Mouse (Mus musculus) forebrain, embryonic 15.5 days (tissue): ENCODE measurements around the gene Amhr2. TPM values are rescaled to one million over a fixed set of nuclear protein-coding genes. Genes with fewer than 3 reads are reported as not detected.

Experiments used
- ATAC-seq: fragments of 200-750 bp; cut with Nextera tagmentation; replicated peaks from 2 replicates; pipeline ENCODE4 v1.8.0; 2017; ENCODE audit warnings: mild to moderate bottlenecking, moderate TSS enrichment, moderate library complexity
- H3K27ac ChIP-seq: fragments of 300-500 bp; sonication (generic); replicated peaks from 2 replicates; pipeline ENCODE4 v1.5.1; 2015; ENCODE audit warnings: mild to moderate bottlenecking, inconsistent platforms
- H3K27me3 ChIP-seq: fragments of 300-500 bp; sonication (generic); 2 replicates; pipeline ENCODE4 v1.6.1; 2015; ENCODE audit warnings: inconsistent platforms
- H3K36me3 ChIP-seq: fragments of 300-500 bp; sonication (generic); 2 replicates; pipeline ENCODE4 v1.6.1; 2015; ENCODE audit warnings: mild to moderate bottlenecking, inconsistent platforms
- H3K4me1 ChIP-seq: fragments of 300-500 bp; sonication (generic); 2 replicates; pipeline ENCODE4 v1.6.1; 2015; ENCODE audit warnings: inconsistent platforms
- H3K4me2 ChIP-seq: fragments of 300-500 bp; sonication (generic); replicated peaks from 2 replicates; pipeline ENCODE4 v1.6.1; 2015; ENCODE audit warnings: mild to moderate bottlenecking, inconsistent platforms
- H3K4me3 ChIP-seq: fragments of 300-500 bp; sonication (generic); 2 replicates; pipeline ENCODE4 v1.5.1; 2015; ENCODE audit warnings: mild to moderate bottlenecking, inconsistent platforms
- H3K9ac ChIP-seq: fragments of 300-500 bp; sonication (generic); replicated peaks from 2 replicates; pipeline ENCODE4 v1.6.1; 2015; ENCODE audit warnings: mild to moderate bottlenecking, inconsistent platforms
- H3K9me3 ChIP-seq: fragments of 300-500 bp; sonication (generic); 2 replicates; pipeline ENCODE4 v1.6.1; 2016; ENCODE audit warnings: inconsistent platforms
- WGBS: fragments of 180-500 bp; shearing (Covaris S2); methylation state at CpG from one replicate; pipeline ENCODE4 v1.1.7; 2015; ENCODE audit warnings: mixed read lengths; 5-methylcytosine and 5-hydroxymethylcytosine counted together
- polyA plus RNA-seq: library from polyadenylated mRNA; unstranded; fragments of >200 nt; fragmentation: Nextera tagmentation; extraction: Ambion mirVana; gene quantifications from 2 replicates; pipeline ENCODE4 v1.2.1, GENCODE M21; 2015

Gene Amhr2
- polyA plus RNA-seq, 1 experiment from 2014 or later: 0.83 TPM

DNA sequence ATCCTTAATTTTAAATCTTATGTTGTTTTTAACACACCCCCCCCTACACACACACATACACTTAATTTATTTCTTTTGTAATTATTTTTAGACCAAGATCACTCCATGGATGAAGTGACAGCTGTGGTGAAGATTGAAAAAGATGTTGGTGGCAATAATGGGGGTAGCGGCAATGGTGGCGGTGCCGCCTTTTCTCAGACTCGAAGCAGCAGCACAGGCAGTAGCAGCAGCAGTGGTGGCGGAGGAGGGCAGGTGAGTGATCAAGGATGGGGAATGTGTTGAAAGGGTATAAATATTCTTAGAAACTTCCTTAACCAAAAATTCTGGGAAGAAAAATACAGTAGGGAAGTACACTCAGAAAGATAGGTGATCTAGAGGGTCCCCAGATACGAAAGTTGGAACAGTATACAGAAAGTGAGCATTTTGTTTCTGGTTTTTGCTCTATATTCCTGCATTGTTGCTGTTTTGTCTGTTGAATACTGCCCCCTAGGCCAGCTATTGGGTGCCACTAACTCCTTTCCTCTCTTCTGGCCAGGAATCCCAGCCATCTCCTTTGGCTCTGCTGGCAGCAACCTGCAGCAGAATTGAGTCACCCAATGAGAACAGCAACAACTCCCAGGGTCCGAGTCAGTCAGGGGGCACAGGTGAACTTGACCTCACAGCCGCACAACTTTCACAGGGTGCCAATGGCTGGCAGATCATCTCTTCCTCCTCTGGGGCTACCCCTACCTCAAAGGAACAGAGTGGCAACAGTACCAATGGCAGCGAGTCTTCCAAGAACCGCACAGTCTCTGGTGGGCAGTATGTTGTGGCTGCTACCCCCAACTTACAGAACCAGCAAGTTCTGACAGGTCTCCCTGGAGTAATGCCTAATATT is 37.2 kb upstream of the Amhr2 start:
- Histone ChIP-seq H3K27me3 (no peaks in the 10 kb centered on the region), H3K36me3 (peaks cover 35% of the 10 kb centered on the region), H3K27ac (no peak overlapping the region), H3K9ac (no peak overlapping the region), H3K4me3 (no peak overlapping the region), H3K4me2 (no peak overlapping the region), H3K4me1 (peaks cover 50% of the 10 kb centered on the region), H3K9me3 (no peaks in the 10 kb centered on the region)
- no peak for ATAC-seq
- 90% methylated on average over 10 of the region's 10 CpGs for WGBS

DNA sequence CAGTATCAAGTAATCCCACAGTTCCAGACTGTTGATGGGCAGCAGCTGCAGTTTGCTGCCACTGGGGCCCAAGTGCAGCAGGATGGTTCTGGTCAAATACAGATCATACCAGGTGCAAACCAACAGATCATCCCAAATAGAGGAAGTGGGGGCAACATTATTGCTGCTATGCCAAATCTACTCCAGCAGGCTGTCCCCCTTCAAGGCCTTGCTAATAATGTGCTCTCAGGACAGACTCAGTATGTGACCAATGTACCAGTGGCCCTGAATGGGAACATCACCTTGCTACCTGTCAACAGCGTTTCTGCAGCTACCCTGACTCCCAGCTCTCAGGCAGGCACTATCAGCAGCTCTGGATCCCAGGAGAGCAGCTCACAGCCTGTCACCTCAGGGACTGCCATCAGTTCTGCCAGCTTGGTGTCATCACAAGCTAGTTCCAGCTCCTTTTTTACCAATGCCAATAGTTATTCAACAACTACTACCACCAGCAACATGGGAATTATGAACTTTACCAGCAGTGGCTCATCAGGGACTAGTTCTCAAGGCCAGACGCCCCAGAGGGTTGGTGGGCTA is 36.5 kb upstream of the Amhr2 start:
- Histone ChIP-seq H3K9me3 (no peaks in the 10 kb centered on the region), H3K36me3 (peaks cover 41% of the 10 kb centered on the region), H3K4me2 (no peak overlapping the region), H3K27me3 (no peaks in the 10 kb centered on the region), H3K9ac (no peak overlapping the region), H3K4me3 (no peak overlapping the region), H3K4me1 (peaks cover 50% of the 10 kb centered on the region), H3K27ac (no peak overlapping the region)
- 81% methylated on average over 2 of the region's 2 CpGs for WGBS
- ATAC-seq: no peak

DNA sequence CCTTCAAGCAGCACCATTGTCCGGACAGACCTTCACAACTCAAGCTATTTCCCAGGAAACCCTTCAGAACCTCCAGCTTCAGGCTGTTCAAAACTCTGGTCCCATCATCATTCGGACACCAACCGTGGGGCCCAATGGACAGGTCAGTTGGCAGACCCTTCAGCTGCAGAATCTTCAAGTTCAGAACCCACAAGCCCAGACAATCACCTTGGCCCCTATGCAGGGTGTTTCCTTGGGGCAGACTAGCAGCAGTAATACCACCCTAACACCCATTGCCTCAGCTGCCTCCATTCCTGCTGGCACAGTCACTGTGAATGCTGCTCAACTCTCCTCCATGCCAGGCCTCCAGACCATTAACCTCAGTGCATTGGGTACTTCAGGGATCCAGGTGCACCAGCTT is 35.9 kb upstream of the Amhr2 start:
- no peak overlapping the region for H3K4me3 ChIP-seq
- WGBS: 93% methylated on average over 3 of the region's 3 CpGs

DNA sequence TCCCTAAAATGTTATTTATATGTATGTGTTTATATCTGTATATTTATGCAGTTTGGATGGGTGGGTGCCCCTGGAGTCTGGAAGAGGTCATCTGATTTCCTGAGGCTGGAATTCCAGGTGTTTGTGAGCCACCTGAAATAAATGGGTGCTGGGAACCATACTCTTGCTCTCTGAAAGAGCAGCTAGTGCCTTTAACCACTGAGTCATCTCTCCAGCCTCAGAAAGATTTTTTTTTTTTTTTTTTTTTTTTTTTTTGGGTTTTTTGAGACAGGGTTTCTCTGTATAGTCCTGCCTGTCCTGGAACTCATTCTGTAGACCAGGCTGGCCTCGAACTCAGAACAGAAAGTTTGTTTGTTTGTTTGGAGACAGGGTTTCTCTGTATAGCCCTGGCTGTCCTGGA is 34.1 kb upstream of the Amhr2 start:
- H3K4me1 ChIP-seq: peaks cover 47% of the 10 kb centered on the region
- no peaks in the 10 kb centered on the region for H3K9me3 ChIP-seq
- H3K4me3 ChIP-seq: no peak overlapping the region
- H3K4me2 ChIP-seq: peak overlapping the region; percentile 2; the same call in 1 of the 2 replicates
- ATAC-seq: no peak
- H3K27ac ChIP-seq: no peak overlapping the region
- WGBS: 95% methylated on average over 1 of the region's 1 CpGs
- no peaks in the 10 kb centered on the region for H3K27me3 ChIP-seq
- peaks cover 46% of the 10 kb centered on the region for H3K36me3 ChIP-seq
- H3K9ac ChIP-seq: no peak overlapping the region

More for the DNA sequence above, 35.9 kb upstream of the Amhr2 start:
- Histone ChIP-seq H3K36me3 (peaks cover 45% of the 10 kb centered on the region), H3K4me1 (peaks cover 50% of the 10 kb centered on the region), H3K27ac (no peak overlapping the region), H3K9me3 (no peaks in the 10 kb centered on the region), H3K4me2 (no peak overlapping the region), H3K9ac (no peak overlapping the region), H3K27me3 (no peaks in the 10 kb centered on the region)
- no peak for ATAC-seq

DNA sequence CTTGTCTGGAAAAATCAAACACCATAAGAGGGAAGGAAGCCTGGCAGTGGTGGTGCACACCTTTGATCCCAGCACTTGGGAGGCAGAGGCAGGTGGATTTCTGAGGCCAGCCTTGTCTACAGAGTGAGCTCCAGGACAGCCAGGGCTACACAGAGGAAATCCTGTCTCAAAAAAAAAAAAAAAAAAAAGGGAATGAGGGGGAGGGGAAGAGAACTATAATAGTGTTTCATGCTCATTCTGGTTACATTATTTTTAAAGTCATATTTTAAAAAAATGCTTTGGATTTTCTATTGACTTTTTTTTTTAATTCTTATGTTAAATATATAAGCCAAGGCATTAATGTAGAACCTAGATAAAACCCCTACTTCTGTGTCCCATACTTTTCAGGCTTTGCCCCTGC is 31.5 kb upstream of the Amhr2 start:
- Histone ChIP-seq H3K27ac (no peak overlapping the region), H3K27me3 (no peaks in the 10 kb centered on the region), H3K4me1 (peaks cover 27% of the 10 kb centered on the region), H3K9ac (no peak overlapping the region), H3K4me3 (no peak overlapping the region), H3K4me2 (no peak overlapping the region), H3K36me3 (peaks cover 39% of the 10 kb centered on the region), H3K9me3 (no peaks in the 10 kb centered on the region)
- ATAC-seq: no peak

DNA sequence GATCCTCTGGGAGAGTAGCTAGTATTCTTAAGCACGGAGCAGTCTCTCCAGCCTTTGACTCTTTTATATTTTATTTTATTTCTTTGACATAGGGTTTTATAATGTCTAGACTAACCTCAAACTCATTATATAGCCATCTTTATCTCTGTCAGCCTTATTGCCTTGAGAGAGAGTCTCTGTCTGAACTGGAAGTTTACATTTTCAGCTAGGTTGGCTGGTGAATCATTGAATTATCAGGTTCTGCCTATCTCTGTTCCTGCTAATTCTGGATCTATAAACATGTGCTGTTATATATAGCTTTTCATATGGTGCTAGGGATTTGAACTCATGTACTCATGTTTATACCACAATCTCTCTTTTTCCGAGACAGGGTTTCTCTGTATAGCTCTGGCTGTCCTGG is 27.6 kb upstream of the Amhr2 start:
- Histone ChIP-seq H3K27me3 (no peaks in the 10 kb centered on the region), H3K4me2 (no peak overlapping the region), H3K4me3 (no peak overlapping the region), H3K4me1 (no peaks in the 10 kb centered on the region; the same call in 1 of the 2 replicates), H3K27ac (no peak overlapping the region), H3K36me3 (peaks cover 17% of the 10 kb centered on the region), H3K9me3 (no peaks in the 10 kb centered on the region), H3K9ac (no peak overlapping the region)
- WGBS: 93% methylated on average over 2 of the region's 2 CpGs
- no peak for ATAC-seq

DNA sequence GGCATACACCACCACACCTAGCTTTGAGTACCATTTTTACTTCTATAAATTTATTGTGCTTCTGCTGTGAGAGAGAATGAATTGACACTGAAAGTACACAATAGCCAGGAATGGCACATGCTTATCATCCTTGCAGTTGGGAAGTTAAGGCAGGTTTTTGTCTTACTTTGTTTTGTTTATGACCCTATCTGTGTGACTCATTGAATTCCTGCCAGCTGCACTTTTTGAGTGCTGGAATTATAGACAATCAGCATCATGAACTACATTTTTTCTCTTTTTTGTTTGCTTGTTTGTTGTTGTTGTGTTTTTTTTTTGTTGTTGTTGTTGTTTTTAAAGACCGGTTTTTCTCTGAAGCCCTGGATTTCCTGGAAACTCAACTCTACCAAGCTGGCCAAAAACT is 24.2 kb upstream of the Amhr2 start:
- H3K9ac ChIP-seq: no peak overlapping the region
- 73% methylated on average over 1 of the region's 1 CpGs for WGBS
- no peak overlapping the region for H3K4me2 ChIP-seq
- H3K27me3 ChIP-seq: no peaks in the 10 kb centered on the region
- H3K36me3 ChIP-seq: peaks cover 11% of the 10 kb centered on the region
- no peak overlapping the region for H3K27ac ChIP-seq
- H3K4me3 ChIP-seq: no peak overlapping the region
- no peaks in the 10 kb centered on the region for H3K9me3 ChIP-seq
- H3K4me1 ChIP-seq: no peaks in the 10 kb centered on the region
- ATAC-seq: no peak

DNA sequence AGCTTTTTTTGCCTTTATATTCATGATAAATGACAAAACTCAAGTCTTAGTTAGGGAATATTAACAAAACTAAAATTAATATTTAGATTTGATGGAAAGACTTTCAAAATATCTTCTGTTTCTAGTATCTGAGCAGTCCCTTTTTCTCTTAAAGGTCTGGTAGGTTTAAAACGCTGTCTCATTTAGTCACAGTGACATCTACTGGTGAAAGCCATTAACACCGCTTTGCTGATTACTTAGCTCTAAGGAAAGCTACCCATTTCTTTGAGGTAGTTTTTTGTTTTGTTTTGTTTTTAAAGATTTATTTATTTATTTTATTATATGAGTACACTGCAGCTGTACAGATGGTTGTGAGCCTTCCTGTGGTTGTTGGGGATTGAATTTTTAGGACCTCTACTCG is 23.7 kb upstream of the Amhr2 start:
- no peak overlapping the region for H3K9ac ChIP-seq
- H3K9me3 ChIP-seq: no peaks in the 10 kb centered on the region
- H3K4me3 ChIP-seq: no peak overlapping the region
- no peaks in the 10 kb centered on the region for H3K27me3 ChIP-seq
- H3K4me2 ChIP-seq: no peak overlapping the region
- no peaks in the 10 kb centered on the region for H3K4me1 ChIP-seq
- ATAC-seq: no peak
- WGBS: 48% methylated on average over 3 of the region's 3 CpGs
- H3K27ac ChIP-seq: no peak overlapping the region
- peaks cover 15% of the 10 kb centered on the region for H3K36me3 ChIP-seq

DNA sequence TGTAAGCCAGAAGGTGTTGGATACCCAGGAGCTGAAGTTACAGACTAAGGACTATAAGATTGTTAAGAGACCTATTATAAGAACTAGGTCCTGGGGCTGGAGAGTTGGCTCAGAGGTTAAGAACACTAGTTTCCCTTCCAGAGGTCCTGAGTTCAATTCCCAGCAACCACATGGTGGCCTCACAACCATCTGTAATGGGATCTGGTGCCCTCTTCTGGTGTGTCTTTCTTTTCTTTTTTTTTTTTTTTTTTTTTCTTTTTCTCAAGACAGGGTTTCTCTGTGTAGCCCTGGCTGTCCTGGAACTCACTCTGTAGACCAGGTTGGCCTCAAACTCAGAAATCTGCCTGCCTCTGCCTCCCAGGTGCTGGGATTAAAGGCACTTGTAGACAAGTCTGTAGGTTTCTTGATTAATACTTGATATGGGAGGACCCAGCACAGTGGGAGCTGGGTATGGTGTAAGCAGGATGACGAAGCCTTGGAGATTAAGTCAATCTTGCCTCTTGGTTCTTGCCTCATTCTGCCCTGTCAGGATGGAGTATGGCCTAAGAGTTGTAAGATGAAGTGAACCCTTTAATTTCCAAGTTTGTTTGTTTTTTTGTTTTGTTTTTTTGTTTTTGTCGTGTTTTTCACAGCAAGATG is 21.4 kb upstream of the Amhr2 start:
- Histone ChIP-seq H3K4me1 (no peaks in the 10 kb centered on the region), H3K36me3 (peaks cover 33% of the 10 kb centered on the region), H3K9me3 (no peaks in the 10 kb centered on the region), H3K27me3 (no peaks in the 10 kb centered on the region), H3K4me2 (no peak overlapping the region), H3K9ac (no peak overlapping the region), H3K4me3 (no peak overlapping the region), H3K27ac (no peak overlapping the region)
- no peak for ATAC-seq
- WGBS: 90% methylated on average over 2 of the region's 2 CpGs

DNA sequence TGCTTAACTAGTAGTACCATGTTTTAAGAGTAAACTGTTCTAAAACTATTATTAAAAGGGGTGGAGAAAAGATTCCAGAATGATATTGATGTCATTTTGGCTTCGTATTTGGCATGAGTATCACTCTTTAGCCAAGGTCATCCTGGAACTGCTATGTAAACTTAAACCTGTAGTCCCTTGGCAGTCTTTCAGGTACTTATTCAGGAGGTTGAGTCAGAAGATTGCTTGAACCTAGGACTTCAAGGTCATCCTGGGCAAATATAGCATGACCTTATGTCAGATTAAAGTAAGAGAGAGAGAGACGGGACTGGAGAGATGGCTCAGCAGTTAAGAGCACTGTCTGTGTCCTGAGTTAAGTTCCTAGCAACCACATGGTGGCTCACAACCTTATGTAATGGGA is 20.5 kb upstream of the Amhr2 start:
- 96% methylated on average over 2 of the region's 2 CpGs for WGBS
- H3K9ac ChIP-seq: no peak overlapping the region
- H3K27ac ChIP-seq: no peak overlapping the region
- no peaks in the 10 kb centered on the region for H3K9me3 ChIP-seq
- no peaks in the 10 kb centered on the region for H3K27me3 ChIP-seq
- H3K4me1 ChIP-seq: no peaks in the 10 kb centered on the region
- no peak overlapping the region for H3K4me2 ChIP-seq
- no peak for ATAC-seq
- H3K4me3 ChIP-seq: no peak overlapping the region
- H3K36me3 ChIP-seq: peaks cover 39% of the 10 kb centered on the region

DNA sequence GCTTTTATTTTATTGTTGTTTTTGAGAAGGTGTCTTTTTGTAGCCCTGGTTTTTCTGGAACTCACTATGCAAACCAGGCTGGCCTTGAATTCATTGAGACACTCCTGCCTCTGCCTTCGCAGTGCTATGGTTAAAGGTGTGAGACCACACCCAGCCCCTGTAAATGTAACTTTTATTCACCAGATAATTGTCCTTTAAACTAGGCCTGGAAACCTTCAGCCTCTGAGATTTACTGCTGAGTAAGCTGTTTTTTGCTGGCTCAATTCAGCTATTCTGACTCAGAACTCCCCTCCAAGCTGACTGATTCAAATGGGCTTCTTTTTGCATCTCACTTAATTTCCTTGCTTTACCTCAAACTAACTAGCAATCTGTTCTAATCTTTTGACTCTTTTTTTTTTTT is 18.2 kb upstream of the Amhr2 start:
- no peak for ATAC-seq
- H3K4me1 ChIP-seq: no peaks in the 10 kb centered on the region
- H3K9ac ChIP-seq: no peak overlapping the region
- 98% methylated on average over 1 of the region's 1 CpGs for WGBS
- H3K27me3 ChIP-seq: no peaks in the 10 kb centered on the region
- no peak overlapping the region for H3K27ac ChIP-seq
- H3K9me3 ChIP-seq: no peaks in the 10 kb centered on the region
- H3K36me3 ChIP-seq: peaks cover 61% of the 10 kb centered on the region
- no peak overlapping the region for H3K4me3 ChIP-seq
- H3K4me2 ChIP-seq: no peak overlapping the region

DNA sequence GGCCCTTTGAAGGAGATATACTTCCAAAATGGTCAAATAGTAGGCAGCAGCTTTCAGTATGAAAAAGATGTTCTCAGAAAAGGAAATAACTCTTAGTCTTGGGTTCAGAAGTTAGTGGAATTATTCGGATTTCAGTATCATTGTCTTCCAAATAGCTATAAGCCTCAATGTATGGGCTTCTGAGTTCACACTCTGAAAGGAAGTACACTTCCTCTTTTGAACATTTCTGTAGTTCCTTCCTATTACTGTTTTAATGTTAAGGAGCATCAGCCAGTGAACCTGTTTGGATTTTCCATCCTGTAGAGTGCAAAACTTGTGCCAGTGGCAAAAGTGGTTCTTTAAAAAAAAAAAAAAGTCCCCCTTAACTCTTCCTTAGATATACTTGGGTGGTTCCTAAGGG is 13.1 kb upstream of the Amhr2 start:
- no peak overlapping the region for H3K27ac ChIP-seq
- no peaks in the 10 kb centered on the region for H3K4me1 ChIP-seq
- no peak overlapping the region for H3K4me2 ChIP-seq
- H3K9ac ChIP-seq: no peak overlapping the region
- H3K4me3 ChIP-seq: no peak overlapping the region
- ATAC-seq: no peak
- H3K36me3 ChIP-seq: peaks cover 78% of the 10 kb centered on the region
- H3K27me3 ChIP-seq: no peaks in the 10 kb centered on the region
- WGBS: 97% methylated on average over 1 of the region's 1 CpGs
- H3K9me3 ChIP-seq: no peaks in the 10 kb centered on the region
